Mouse (Mus musculus): ENCODE data around the gene Kel.

The Kel gene

GRCm38 (mm10) chr6:41704123-41704522 is at the start of gene Kel:
Gene Kel (minus strand): TSS chr6:41704339.
- no peak for DNase-seq

GRCm38 (mm10) chr6:41744664-41745392 is 40.7 kb upstream of the Kel start:
- DNase-seq: no peak

GRCm38 (mm10) chr6:41741101-41741500 is 37.0 kb upstream of the Kel start:
- DNase-seq: no peak

GRCm38 (mm10) chr6:41734719-41735470 is 30.8 kb upstream of the Kel start:
- DNase-seq: no peak

- DNase-seq: no peak
Measured at GRCm38 (mm10) chr6:41727989-41728609, 24.0 kb upstream of the Kel start.

GRCm38 (mm10) chr6:41721430-41721829 is 17.3 kb upstream of the Kel start:
- DNase-seq: no peak

GRCm38 (mm10) chr6:41710281-41710680 is 6.1 kb upstream of the Kel start:
- no peak for DNase-seq

- no peak for DNase-seq
Measured at GRCm38 (mm10) chr6:41706275-41706674, 2.1 kb upstream of the Kel start.

GRCm38 (mm10) chr6:41702928-41703327 is 1.2 kb downstream of the Kel start:
- no peak for DNase-seq

- no peak for DNase-seq
Measured at GRCm38 (mm10) chr6:41701245-41701644, 2.9 kb downstream of the Kel start.

- no peak for DNase-seq
Measured at GRCm38 (mm10) chr6:41694407-41694806, 9.7 kb downstream of the Kel start.

GRCm38 (mm10) chr6:41692200-41692599 is 11.9 kb downstream of the Kel start:
- DNase-seq: no peak

GRCm38 (mm10) chr6:41685596-41685995 is 18.5 kb downstream of the Kel start:
- no peak for DNase-seq

GRCm38 (mm10) chr6:41684911-41685310 is 19.2 kb downstream of the Kel start:
- DNase-seq: no peak

- no peak for DNase-seq
Measured at GRCm38 (mm10) chr6:41684131-41684530, 20.0 kb downstream of the Kel start, which contains the start of gene Llcfc1. Gene Llcfc1 (plus strand): TSS chr6:41684431.

GRCm38 (mm10) chr6:41681656-41682055 is 22.5 kb downstream of the Kel start:
- no peak for DNase-seq

GRCm38 (mm10) chr6:41680669-41681068 is 23.5 kb downstream of the Kel start, which contains the start of gene Trpv5:
Gene Trpv5 (minus strand): TSS chr6:41680769.
- DNase-seq: no peak

GRCm38 (mm10) chr6:41676530-41676929 is 27.6 kb downstream of the Kel start:
- DNase-seq: no peak

GRCm38 (mm10) chr6:41662320-41662719 is 41.8 kb downstream of the Kel start:
- DNase-seq: no peak

- DNase-seq: no peak
Measured at GRCm38 (mm10) chr6:41658487-41658886, 45.7 kb downstream of the Kel start.

GRCm38 (mm10) chr6:41654648-41655047 is 49.5 kb downstream of the Kel start:
- DNase-seq: no peak

GRCm38 (mm10) chr6:41653173-41653572 is 51.0 kb downstream of the Kel start:
- no peak for DNase-seq

- DNase-seq: no peak
Measured at GRCm38 (mm10) chr6:41646672-41647071, 57.5 kb downstream of the Kel start.

GRCm38 (mm10) chr6:41646220-41646619 is 57.9 kb downstream of the Kel start:
- no peak for DNase-seq

All from right cerebral cortex, postnatal 4 days (tissue).